Mouse (Mus musculus): ENCODE results near the gene Rspo1. TPM values are rescaled to one million over a fixed set of nuclear protein-coding genes. Genes with fewer than 3 reads are reported as not detected.
"Not testable (repeated sequence)": the region's sequence is repeated elsewhere in the genome, so short reads cannot be mapped to it uniquely, and the experiment has no call there.

Gene Rspo1
- 4.8 and 6.3 TPM in 2 replicates for polyA plus RNA-seq (2016; fragmentation: Nextera tagmentation; extraction: Ambion mirVana)

GRCm38 (mm10) chr4:124985671-124986602 is at the start of gene Rspo1:
Gene Rspo1, plus strand, starts transcription at chr4:124986430.
- peak within 1 kb of the TSS; percentile 51 for H3K4me3 ChIP-seq
- H3K27ac ChIP-seq: peak within 1 kb of the TSS; percentile 58; the same call in 1 of the 2 replicates
- WGBS: under 1% methylated on average over 57 of the region's 62 CpGs
- H3K9me3 ChIP-seq (replicated peaks): no peaks in the 10 kb centered on the region
- H3K4me1 ChIP-seq: peaks cover 70% of the 10 kb centered on the region
- no peaks in the 10 kb centered on the region for H3K36me3 ChIP-seq
- peaks cover 100% of the 10 kb centered on the region for H3K27me3 ChIP-seq (ENCODE audit: low read depth, poor library complexity, severe bottlenecking)
- DNase-seq (ENCODE audit: low spot score): peak; percentile 54

DNA sequence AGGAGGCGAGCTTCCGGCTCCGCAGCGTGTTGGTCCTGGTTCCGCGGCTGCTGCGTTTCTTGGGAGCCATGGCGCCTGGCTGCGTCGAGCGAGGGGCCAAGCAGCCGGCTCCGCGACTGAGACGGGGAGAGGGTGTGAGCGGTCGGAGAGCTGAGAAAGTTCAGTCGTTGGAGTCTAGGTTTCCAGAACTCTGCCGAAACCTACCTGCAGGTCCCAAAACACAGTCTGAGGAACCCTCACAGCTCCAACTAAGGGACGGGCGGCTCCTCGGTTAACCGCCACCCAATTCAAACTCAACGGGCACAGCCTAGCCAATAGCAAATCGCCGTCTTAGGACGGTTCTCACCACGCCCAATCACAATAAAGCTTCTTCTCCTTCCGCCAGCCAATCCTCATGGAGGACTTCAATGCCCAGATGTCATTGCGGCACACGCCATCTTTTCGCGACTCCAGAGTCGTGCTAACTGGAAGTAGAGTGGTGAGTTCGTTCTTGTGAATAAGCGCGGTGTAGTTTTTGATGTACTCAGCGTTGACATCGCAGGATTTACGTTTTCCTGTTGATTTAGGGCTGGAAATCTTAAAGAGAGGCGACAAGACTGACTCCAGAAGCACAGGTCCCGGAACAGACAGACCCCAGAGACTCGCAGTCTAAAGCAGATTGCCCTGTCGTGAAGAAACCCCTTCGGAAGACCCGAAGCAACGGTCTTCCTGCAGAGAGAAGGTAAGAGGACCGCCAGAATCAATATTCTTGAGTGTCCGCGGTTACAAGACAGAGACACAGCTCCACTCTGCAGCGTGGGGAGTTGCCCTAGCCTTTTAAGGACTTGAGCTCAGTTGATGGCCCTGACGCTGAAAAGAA is 49.4 kb upstream of the Rspo1 start, which contains the start of gene 9930104L06Rik:
Gene 9930104L06Rik (plus strand): TSS at position 436 of the 859 bp plus-strand sequence.
- H3K27ac ChIP-seq: peak within 1 kb of the TSS; percentile 92
- under 1% methylated on average over 52 of the region's 52 CpGs for WGBS
- H3K27me3 ChIP-seq (ENCODE audit: low read depth, poor library complexity, severe bottlenecking): no peaks in the 10 kb centered on the region
- peaks cover 38% of the 10 kb centered on the region for H3K36me3 ChIP-seq
- H3K9me3 ChIP-seq (replicated peaks): no peaks in the 10 kb centered on the region
- H3K4me1 ChIP-seq: peaks cover 29% of the 10 kb centered on the region
- peak within 1 kb of the TSS; percentile 93 for H3K4me3 ChIP-seq
- peak; percentile 93 for DNase-seq (ENCODE audit: low spot score)

- H3K36me3 ChIP-seq: peaks cover 47% of the 10 kb centered on the region
- not testable (repeated sequence) for H3K9me3 ChIP-seq (replicated peaks); DNase-seq (ENCODE audit: low spot score); H3K4me3 ChIP-seq; H3K27me3 ChIP-seq (ENCODE audit: low read depth, poor library complexity, severe bottlenecking); H3K27ac ChIP-seq
- WGBS: 91% methylated on average over 4 of the region's 4 CpGs
- peaks cover 34% of the 10 kb centered on the region for H3K4me1 ChIP-seq
These were observed 47.0 kb upstream of the Rspo1 start, which contains the start of gene Cdca8 for GRCm38 (mm10) chr4:124939211-124939610. Gene Cdca8, minus strand, starts transcription at chr4:124939311.

DNA sequence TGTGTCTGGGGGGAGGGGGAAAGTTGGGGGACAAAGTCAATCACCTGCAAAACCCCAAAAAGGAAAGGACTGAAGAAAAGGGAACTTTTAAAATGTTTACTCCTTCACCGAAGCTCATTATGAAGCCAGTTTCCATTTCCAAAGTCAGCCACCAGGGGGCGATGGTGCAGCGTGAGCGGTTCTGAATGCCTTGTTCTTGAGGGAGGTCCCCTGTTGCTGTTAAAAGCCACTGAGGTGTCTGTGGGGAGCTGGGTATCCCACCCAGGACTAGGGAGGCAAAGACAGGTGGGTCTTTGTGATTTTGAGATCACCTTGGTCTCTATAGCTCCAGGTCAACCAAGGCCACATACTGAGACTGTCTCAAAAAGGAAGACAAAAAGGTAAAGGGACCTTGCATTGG is 43.2 kb upstream of the Rspo1 start:
- Histone ChIP-seq H3K4me3 (no peak overlapping the region), H3K36me3 (peaks cover 42% of the 10 kb centered on the region), H3K4me1 (peaks cover 14% of the 10 kb centered on the region), H3K27ac (no peak overlapping the region), H3K9me3 (replicated peaks) (no peaks in the 10 kb centered on the region), H3K27me3 (ENCODE audit: low read depth, poor library complexity, severe bottlenecking) (peaks cover 30% of the 10 kb centered on the region)
- DNase-seq (ENCODE audit: low spot score): peak; percentile 94
- 12% methylated on average over 4 of the region's 4 CpGs for WGBS

GRCm38 (mm10) chr4:124943781-124944180 is 42.4 kb upstream of the Rspo1 start:
- Histone ChIP-seq H3K27me3 (ENCODE audit: low read depth, poor library complexity, severe bottlenecking) (peaks cover 38% of the 10 kb centered on the region), H3K27ac (no peak overlapping the region)
- 50% methylated on average over 5 of the region's 5 CpGs for WGBS

DNA sequence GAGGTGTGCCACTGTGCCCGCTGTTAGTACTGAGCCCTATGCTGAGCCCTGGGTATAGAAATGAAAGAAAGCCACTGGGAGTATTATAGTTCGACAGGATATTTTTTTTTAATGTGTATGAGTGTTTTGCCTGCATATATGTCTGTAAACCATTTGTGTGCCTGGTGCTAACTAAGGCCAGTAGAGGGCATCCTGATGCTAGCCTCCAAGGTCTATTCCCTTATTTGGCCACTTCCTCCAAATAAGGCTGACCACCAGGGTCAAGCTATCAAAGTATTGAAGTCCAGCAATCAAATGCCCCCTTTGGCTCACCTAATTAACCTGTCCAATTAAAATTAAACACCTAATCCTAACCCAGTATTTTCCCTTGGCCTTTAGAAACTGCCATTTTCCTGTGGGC is 41.3 kb upstream of the Rspo1 start:
- WGBS: 69% methylated on average over 2 of the region's 2 CpGs
- H3K36me3 ChIP-seq: peaks cover 26% of the 10 kb centered on the region
- H3K27me3 ChIP-seq (ENCODE audit: low read depth, poor library complexity, severe bottlenecking): peaks cover 49% of the 10 kb centered on the region
- no peaks in the 10 kb centered on the region for H3K9me3 ChIP-seq (replicated peaks)
- H3K4me3 ChIP-seq: no peak overlapping the region
- H3K4me1 ChIP-seq: peaks cover 14% of the 10 kb centered on the region
- no peak for DNase-seq (ENCODE audit: low spot score)
- no peak overlapping the region for H3K27ac ChIP-seq

More at GRCm38 (mm10) chr4:124943781-124944180, 42.4 kb upstream of the Rspo1 start:
- no peak for DNase-seq (ENCODE audit: low spot score)
- H3K4me1 ChIP-seq: peaks cover 9% of the 10 kb centered on the region; the same call in 1 of the 2 replicates
- no peak overlapping the region for H3K4me3 ChIP-seq
- peaks cover 36% of the 10 kb centered on the region for H3K36me3 ChIP-seq
- no peaks in the 10 kb centered on the region for H3K9me3 ChIP-seq (replicated peaks)

GRCm38 (mm10) chr4:124949488-124949887 is 36.7 kb upstream of the Rspo1 start:
- Histone ChIP-seq H3K9me3 (replicated peaks) (no peaks in the 10 kb centered on the region), H3K27me3 (ENCODE audit: low read depth, poor library complexity, severe bottlenecking) (peaks cover 90% of the 10 kb centered on the region), H3K4me3 (no peak overlapping the region), H3K36me3 (no peaks in the 10 kb centered on the region), H3K4me1 (peaks cover 28% of the 10 kb centered on the region), H3K27ac (no peak overlapping the region)
- 87% methylated on average over 3 of the region's 3 CpGs for WGBS
- DNase-seq (ENCODE audit: low spot score): no peak

GRCm38 (mm10) chr4:124950181-124951035 is 35.8 kb upstream of the Rspo1 start:
- Histone ChIP-seq H3K4me1 (peaks cover 28% of the 10 kb centered on the region), H3K27me3 (ENCODE audit: low read depth, poor library complexity, severe bottlenecking) (peaks cover 96% of the 10 kb centered on the region), H3K27ac (0 out of 2 replicates have a peak overlapping the region, but pooled peaks have one; percentile 11), H3K9me3 (replicated peaks) (no peaks in the 10 kb centered on the region), H3K4me3 (peak overlapping the region; percentile 3; the same call in 1 of the 2 replicates), H3K36me3 (no peaks in the 10 kb centered on the region)
- DNase-seq (ENCODE audit: low spot score): peak; percentile 61
- WGBS: 45% methylated on average over 21 of the region's 21 CpGs

GRCm38 (mm10) chr4:124951036-124951433 is 35.2 kb upstream of the Rspo1 start:
- no peak for DNase-seq (ENCODE audit: low spot score)
- no peaks in the 10 kb centered on the region for H3K9me3 ChIP-seq (replicated peaks)
- WGBS: 38% methylated on average over 10 of the region's 10 CpGs
- H3K27ac ChIP-seq: no peak overlapping the region
- H3K4me3 ChIP-seq: no peak overlapping the region
- H3K27me3 ChIP-seq (ENCODE audit: low read depth, poor library complexity, severe bottlenecking): peaks cover 96% of the 10 kb centered on the region
- no peaks in the 10 kb centered on the region for H3K36me3 ChIP-seq
- H3K4me1 ChIP-seq: peaks cover 28% of the 10 kb centered on the region

DNA sequence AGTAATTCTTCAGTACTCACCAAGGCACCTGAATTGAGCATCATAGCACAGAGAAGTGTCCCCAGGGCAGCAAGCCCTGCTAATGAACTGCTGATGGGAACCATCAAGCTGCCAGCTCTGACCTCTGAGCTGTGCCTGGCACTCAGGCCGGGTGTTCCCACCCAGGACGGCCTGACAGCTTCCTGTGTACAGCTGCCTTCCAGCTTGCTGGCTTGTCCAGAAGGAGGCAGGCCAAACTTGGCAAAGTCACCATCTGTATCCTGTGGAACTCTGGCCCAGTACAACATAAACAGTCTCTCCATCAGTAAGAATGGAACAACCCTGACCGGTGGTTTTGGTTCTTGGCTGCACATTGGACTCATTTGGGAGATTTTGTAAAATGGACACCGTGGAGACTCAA is 32.7 kb upstream of the Rspo1 start:
- H3K4me1 ChIP-seq: peaks cover 30% of the 10 kb centered on the region
- H3K27ac ChIP-seq: no peak overlapping the region
- no peaks in the 10 kb centered on the region for H3K36me3 ChIP-seq
- no peak overlapping the region for H3K4me3 ChIP-seq
- WGBS: 61% methylated on average over 4 of the region's 4 CpGs
- H3K27me3 ChIP-seq (ENCODE audit: low read depth, poor library complexity, severe bottlenecking): peaks cover 96% of the 10 kb centered on the region
- no peak for DNase-seq (ENCODE audit: low spot score)
- H3K9me3 ChIP-seq (replicated peaks): no peaks in the 10 kb centered on the region

DNA sequence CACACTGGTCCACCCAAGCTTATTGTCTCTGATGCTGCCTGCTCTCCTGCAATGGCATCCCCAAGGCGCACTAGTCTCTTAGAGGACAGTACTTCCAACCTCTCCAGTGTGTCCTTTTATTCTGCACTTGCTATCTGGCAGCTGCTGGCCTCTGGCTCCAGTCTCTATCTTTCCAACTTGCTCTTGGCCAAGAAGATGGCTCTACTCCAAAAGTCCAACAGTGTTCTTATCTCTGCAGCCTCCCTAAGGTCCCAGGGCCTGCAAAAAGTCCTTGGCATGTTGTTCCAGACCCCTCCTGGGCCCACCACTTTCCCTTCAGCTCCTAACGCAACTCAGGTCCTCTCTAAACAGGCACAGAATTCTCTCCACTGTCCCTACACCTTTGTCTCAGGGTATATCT is 28.9 kb upstream of the Rspo1 start:
- Histone ChIP-seq H3K4me3 (no peak overlapping the region), H3K9me3 (replicated peaks) (no peaks in the 10 kb centered on the region), H3K27ac (no peak overlapping the region), H3K27me3 (ENCODE audit: low read depth, poor library complexity, severe bottlenecking) (peaks cover 100% of the 10 kb centered on the region), H3K4me1 (peaks cover 20% of the 10 kb centered on the region), H3K36me3 (no peaks in the 10 kb centered on the region)
- no peak for DNase-seq (ENCODE audit: low spot score)
- WGBS: 81% methylated on average over 2 of the region's 2 CpGs

GRCm38 (mm10) chr4:124959062-124959461 is 27.2 kb upstream of the Rspo1 start:
- Histone ChIP-seq H3K36me3 (no peaks in the 10 kb centered on the region), H3K9me3 (replicated peaks) (no peaks in the 10 kb centered on the region), H3K4me1 (peaks cover 26% of the 10 kb centered on the region), H3K4me3 (no peak overlapping the region), H3K27me3 (ENCODE audit: low read depth, poor library complexity, severe bottlenecking) (peaks cover 100% of the 10 kb centered on the region), H3K27ac (no peak overlapping the region; the same call in 1 of the 2 replicates)
- 47% methylated on average over 11 of the region's 11 CpGs for WGBS
- no peak for DNase-seq (ENCODE audit: low spot score)

Data from limb, embryonic 10.5 days (tissue).